Mouse (Mus musculus) hematopoietic stem cell, adult 5-6 weeks (primary cell): ENCODE measurements around the gene Nrcam. TPM values are rescaled to one million over a fixed set of nuclear protein-coding genes. Genes with fewer than 3 reads are reported as not detected.

Experiments used
- ATAC-seq, 2 experiments: fragments of 125-278 bp in 1 of 2; replicated peaks in 1 of 2; 2 replicates each; pipeline ENCODE4 v1.8.0; 2016 to 2017; ENCODE audit warnings: inconsistent platforms in 2 of 2, mild to moderate bottlenecking in 2 of 2, moderate number of reproducible peaks in 2 of 2, low read depth in 1 of 2, moderate TSS enrichment in 1 of 2; ENCODE audit not compliant: low FRiP score in 2 of 2, poor library complexity in 2 of 2, severe bottlenecking in 2 of 2, insufficient read depth in 1 of 2, low TSS enrichment in 1 of 2
- total RNA-seq: library from RNA; stranded (forward); fragments of 172-1452, 232-1000 nt; gene quantifications from 2 replicates; pipeline ENCODE4 v1.2.3, GENCODE M21; 2017

The Nrcam gene
- total RNA-seq, 1 experiment from 2014 or later, result not detected

DNA sequence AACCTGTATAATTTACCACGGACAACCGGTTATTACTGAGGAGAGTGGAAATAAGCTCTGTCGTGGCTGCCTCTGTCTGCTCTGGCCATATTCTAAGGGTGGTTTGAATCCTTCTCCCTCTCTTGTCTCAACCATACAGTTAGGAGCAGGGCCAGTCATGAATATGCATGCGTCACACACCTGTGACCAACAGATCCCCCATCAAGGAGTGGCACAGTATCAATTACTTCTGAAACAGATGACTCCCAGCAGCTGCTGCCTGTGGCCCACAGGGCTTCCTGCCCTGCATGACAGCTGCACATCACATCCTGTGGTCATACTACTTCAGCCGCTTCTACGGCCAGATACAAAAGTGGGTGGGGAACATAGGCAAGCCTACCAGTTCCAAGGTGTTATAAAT, 15.4 kb downstream of the Nrcam start:
- ATAC-seq, result no peak

DNA sequence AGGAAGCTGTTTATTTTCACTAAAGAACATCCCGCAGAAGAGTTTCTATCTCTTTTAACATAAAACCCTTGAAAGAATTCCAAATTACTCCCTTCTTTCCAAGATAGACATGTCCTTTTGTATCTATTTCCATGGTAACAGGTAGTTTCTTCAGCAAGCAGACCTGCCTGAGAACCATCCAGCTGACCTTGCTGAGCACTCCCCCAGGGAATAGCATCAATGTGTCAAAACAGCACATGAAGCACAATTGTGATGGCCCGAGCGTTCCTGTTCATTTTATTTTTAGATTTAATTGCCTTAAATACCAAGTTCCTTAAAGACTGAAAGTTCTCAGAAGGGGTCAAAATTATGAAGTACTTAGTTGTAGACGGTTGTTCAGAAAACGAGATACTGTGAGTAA, 16.6 kb downstream of the Nrcam start:
- ATAC-seq, result no peak

DNA sequence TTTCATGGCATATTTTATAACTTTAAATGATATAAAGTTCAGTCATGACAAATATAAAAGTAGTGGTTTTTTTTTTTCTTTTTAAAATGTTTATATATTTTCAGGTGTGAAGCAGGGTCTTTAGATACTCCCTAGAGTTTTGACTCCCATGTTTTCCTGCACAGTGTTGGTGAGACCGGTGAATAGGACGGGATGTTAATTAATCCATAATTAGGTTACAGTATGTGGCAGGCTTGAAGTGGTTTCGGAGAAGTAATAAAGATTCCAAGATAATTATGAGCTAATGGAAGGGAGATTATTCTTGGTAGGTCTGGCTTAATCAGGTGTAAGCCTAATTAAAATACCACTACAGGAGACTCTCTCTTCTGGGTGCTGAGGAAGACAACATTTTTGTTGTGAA, 17.5 kb downstream of the Nrcam start:
- ATAC-seq, result no peak

DNA sequence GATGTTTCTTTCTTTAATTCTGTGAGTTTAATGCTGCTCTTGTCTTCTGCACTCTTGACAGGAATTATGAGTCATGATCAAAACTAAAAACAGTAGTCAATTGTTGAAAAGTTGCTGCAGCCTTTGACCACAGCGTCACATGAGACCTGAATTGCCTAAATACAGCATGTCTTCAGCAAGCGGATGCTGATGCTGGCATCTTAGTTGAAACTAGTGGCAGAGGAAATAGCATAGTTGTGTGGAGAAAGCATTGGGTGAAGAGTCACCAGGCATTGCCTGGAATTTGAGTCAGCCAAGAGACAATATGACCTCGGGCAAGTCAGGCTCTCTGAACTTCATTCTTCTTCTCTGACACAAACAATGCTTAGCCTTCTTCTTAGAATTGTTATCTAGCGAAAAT, 26.4 kb downstream of the Nrcam start:
- no peak for ATAC-seq

DNA sequence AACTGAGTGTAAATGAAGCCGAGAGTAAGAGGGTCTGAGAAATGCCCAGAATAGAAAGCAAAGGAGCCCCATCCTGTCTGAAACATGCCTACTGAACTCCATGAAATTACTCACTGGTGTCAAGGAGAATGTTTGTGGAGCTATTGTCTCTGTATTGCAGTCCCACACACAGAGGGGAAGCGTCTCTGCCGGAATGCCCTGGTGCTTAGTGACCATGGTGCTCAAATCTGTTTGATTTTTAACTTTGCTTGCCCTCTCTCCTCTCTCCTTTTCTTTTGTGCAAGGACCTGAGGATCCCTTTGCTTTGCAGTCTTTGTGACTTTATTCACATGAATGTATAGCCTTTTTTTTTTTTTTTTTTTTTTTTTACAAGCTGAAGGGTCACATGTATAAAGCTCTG, 28.8 kb downstream of the Nrcam start:
- ATAC-seq, result no peak

DNA sequence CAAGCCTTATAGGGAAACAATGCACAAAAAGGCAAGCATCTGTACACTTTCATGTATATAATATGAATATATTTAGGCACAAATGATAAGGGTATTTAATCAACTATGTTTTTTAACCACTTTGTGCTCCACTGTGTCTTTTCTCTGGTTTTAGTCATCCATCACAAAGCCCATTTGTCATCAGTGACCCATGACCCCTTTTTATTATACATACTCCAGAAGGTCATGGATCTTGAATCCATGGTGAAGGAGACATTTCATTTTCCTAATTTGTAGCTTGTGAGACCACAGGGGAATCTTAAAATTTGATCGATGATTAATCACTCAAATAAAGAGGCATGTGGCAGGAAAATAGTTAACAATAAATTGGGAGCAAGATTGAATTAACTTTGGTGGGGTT, 29.2 kb downstream of the Nrcam start:
- no peak for ATAC-seq

DNA sequence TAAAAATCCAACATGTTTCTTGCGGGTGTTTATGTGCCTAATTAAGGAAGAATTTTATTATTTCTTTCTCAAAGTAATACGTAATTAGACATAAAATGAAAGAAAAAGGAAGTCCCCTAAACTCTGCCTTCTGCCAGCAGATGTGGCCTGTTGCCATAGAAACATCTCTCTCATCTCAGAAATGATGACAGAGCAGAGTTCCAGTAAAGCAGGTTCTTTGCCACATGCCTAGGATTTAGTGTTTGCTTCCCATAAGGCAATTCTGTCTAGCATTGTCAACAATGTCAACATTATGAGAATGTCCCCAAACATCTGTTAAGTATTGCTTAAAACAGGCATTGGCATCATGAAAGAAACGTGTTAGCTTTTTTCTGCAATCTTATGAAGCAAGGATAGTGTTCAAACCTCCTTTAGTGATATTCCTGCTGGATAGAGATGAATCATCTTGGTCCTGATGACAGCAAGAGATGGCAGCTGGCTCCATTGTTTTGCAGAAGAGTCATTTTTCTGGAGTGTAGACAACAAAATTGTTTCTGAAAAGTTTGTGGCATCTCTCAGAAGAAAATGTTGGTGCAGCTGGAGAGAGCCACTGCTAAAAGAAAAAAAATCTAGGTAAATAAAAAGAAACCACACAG, 42.5 kb downstream of the Nrcam start:
- ATAC-seq, result peak; percentile 36 to 78; a peak in 2 of 4 replicates

DNA sequence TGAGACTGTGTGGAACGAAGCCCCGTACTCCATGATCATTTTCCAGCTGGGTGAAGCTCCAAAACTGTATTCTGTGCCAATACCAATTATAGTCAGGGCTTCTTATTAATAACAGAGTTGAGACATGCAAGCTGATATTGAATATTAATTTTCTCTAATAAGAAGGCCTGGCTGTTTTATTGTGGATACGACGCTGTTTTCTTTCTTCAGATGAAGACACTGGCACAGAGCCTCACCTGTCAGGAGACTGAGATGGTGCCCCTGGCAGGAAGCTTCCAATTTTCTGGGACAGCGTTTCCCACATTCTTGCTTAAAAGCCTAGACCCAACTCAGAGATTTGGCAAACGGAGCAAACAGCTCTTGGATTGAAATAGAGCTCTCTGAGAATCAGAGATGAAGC, 47.3 kb downstream of the Nrcam start:
- ATAC-seq, result no peak

DNA sequence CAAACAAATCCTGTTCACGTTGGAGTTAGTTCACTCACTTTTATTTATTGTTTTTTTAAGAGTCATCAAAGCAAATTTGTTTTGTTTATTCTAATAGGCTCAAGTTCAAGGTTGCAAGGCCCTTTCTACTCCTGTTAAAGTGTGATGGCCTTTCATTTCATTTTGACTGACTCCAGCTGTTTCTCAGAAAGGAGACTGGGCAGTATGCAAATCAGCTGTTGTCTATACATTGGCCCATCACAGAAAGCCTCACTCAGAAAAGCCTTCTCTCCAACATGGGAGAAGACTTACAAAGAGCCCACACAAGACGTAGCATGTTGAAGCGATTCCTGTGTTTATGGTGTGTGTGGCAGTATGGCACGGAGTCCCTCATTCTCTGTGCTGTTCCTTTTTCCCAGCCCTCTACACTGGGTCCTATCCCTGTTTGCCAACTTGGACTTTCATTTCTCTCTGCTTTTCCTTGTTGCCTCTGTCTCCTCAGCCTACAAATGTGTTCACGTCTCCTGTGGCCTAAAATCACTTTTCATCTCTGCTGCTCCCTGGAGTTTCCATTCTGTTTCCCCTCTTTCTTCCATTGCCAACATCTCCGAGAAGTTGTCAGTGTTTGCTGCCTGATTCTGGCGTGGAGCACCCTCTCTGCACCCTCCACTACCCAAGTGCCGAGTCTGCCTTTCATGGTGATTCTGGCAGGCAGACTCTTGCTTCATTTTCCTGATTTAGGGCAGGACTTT, 49.9 kb downstream of the Nrcam start:
- no peak for ATAC-seq

DNA sequence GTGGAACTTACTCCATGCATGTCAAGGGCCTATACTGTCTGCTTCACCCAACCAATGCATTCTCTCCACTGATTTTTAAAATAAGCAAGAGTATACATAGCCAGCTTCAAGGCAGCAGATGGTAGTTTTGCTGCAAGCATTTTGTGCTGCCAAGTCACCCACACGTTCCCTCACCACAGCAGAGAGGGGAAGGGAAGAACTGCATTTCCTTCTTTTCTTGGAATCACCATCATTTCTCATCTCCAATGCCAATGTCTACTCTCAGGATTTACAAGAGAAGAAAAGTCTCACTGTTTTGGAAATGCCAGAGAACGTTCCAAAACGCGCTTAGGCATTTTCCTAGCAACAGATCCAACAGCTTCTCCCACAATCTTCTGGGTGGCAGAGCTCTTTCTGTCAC, 52.1 kb downstream of the Nrcam start:
- no peak for ATAC-seq

DNA sequence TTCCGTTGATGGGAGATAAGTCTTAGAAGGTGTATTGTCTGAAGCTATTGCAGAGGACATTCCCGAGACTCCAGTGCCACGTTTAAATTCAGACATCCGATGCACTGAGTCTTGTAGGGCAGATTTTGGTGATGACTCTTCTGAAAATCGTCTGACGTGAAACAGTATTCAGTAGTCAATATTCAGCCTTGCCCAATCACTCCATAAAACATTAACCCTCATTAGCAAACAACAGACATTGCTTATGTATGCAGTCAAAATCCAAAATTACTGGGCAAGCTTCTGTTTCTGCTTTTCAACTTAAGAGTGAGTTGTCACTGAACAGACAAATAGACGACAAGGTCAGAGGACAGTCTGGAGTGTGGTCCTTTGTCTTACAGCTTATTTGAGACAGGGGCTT, 57.7 kb downstream of the Nrcam start:
- ATAC-seq, result no peak

DNA sequence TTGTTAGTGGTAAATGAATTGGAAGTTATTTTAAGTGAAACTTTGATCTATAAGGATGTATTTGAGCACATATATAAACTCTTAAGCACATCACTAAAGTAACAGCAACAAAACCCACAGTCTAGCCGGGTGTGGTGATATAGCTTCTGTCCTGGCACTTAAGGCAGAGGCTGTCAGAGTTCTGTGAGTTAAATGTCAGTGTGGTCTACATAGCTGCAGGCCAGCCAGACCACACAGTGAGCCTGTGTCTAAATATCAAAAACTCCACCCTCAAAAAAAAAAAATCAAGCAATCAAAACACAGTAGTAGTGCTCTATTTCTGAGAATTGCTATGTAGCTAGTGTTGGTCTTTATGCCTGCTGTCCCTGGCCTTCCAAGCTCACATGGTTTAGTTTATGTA, 59.5 kb downstream of the Nrcam start:
- ATAC-seq, result no peak

DNA sequence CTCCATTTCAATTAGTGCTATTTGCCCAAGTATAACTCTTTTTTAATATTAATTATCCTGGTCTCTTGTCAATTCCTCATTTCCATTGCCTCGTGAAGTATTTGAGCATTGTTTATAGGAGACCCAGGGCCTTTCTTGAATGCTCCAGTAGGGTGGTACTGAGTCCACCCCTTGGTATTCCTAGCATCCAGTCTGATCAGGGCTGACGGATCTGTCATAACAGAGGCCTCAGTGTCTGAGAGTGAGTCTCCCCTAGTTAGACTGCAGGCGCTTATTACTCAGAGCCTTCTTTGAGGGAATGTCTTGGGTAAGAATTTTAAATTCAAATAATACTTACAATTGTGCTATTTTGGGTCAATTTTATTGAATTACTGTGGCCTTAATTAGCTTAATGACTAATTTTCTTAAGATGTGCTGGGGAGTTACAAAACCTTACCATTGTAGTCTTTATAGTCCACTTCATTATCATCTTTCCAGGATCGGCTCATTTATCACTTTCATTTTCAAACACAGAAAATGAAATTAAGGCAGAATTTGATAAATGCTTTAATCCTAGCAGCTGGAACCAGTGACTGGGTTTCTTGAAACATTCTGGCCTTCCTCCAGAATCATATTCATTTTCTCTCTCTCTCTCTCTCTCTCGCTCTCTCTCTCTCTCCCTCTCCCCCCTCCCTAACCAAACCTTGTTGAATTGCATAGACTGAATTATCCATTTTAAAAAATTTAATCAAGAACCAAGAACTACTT, 61.9 kb downstream of the Nrcam start:
- no peak for ATAC-seq

DNA sequence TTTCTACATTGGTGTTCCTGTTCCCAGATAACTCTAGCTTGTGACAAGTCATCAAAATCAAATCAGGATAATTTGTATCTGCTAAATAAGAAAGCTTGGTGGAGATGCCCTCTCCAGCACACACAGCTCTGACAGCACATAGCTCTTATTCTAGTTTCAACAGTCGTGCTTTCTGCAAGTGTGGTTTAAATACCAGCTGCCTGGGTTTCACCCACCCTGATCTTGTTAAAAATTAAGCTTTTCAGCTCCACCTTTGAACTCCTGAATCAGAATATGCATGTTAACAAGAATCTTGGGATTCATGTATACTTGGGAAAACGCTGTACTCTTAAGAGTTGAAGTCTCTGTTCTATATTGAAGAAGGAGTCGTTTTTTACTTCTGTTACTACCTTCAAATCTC, 66.2 kb downstream of the Nrcam start:
- ATAC-seq, result no peak

DNA sequence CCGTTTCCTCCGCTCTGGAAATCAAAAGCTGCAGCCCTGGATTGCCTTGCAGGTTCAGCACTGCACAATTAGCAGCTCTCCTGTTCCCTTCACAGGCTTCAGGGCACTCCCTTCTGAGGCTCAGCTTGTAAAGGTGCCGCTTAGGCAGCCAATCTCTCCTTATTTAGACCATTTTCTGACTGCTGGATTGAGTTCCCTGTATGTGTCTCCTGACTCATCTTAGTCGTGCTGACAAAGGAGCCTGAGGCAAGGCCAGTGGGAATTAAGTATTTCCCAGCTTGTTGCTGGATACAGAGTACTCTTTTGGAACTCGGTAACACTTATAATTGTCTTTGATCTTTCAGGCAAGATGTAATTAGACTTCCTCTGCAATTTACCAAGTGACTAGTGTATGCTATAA, 69.1 kb downstream of the Nrcam start:
- ATAC-seq, result no peak

DNA sequence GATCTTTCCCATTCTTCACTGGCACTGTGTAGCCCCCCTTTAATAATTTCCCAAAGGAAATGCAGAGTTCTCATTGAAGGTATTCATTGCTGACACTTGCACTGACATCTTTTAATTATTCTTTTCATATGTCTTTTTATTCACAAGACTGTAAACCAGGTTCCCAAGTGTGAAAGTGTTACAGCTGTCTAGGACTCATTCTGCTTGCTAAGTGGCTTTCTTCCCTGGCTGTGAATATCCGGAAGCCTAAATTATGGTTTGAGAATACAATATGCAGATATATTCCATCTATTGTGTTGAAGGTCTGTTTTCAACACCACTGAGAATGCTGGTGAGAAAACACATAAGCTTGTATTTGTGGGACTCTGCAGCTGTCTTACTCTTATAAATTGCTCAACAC, 73.4 kb downstream of the Nrcam start:
- ATAC-seq, result no peak

DNA sequence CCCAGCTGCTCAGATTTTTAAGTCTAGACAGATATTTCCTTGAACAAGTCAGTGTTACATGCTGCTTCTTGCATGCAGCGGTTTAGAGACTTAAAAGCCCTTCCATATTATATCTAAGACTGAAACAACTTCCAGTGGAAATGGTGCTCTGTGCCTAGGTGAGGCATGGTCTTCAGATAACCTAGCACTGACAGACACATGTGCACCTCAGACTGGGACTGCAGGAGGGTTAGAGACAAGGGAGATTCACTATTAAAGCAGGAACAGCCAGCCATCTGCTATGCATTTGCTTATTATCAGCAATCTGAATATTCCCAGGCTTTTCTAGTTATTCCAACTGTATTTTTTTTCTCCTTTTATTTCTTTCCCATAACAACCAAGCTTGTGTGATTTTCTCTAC, 74.6 kb downstream of the Nrcam start:
- ATAC-seq, result no peak

DNA sequence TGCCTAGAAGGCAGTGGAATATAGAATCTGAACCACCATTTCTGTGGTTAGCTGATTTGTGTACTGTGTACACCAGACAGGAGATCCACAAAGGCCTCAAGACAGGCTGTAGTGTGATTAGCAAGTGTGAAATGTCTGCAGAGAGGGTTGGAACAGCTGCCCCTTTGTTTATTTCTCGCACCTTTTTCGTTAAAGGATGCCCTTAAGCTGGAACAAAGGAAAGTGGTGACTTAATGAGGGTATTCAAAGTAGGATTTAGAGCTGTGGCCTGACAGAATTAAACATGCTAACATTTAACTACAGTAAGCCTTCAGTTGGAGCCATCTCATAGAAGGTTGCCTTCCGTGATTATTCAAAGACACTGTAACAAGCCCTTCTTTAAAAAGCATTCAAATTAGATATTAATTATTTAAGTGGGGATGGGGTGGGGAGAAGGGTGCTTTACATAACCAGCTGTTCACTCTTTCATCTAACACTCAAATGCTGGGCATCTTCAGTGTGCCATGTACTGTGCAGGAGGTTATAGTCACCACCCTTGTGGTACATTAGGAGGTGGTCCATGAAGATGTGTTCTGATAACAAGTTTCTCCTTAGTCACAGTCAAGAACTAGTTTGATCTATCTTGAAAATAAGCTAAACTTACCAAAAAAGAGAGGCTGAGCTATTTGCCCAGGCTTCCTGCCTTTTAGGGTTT, 75.2 kb downstream of the Nrcam start:
- ATAC-seq, result no peak
